Mouse (Mus musculus) kidney, embryonic 14.5 days (tissue): Measurements from ENCODE around the gene Upk2. TPM values are rescaled to one million over a fixed set of nuclear protein-coding genes. Genes with fewer than 3 reads are reported as not detected.
"Not testable (repeated sequence)": the region's sequence is repeated elsewhere in the genome, so short reads cannot be mapped to it uniquely, and the experiment has no call there.

Experiments
- ATAC-seq: fragments of 200-750 bp; cut with Nextera tagmentation; 2 replicates; pipeline ENCODE4 v1.8.0; 2017; ENCODE audit warnings: moderate number of reproducible peaks, mild to moderate bottlenecking, moderate TSS enrichment, moderate library complexity; ENCODE audit not compliant: low FRiP score, low TSS enrichment
- H3K27ac ChIP-seq: fragments of 300-500 bp; sonication (generic); 2 replicates; pipeline ENCODE4 v1.5.1; 2014; ENCODE audit warnings: low read depth, mild to moderate bottlenecking, low read length, moderate library complexity, mixed read lengths
- H3K27me3 ChIP-seq: fragments of 300-500 bp; sonication (generic); 2 replicates; pipeline ENCODE4 v1.6.1; 2014; ENCODE audit warnings: mild to moderate bottlenecking, low read length; ENCODE audit not compliant: control insufficient read depth, insufficient read depth
- H3K36me3 ChIP-seq: fragments of 300-500 bp; sonication (generic); 2 replicates; pipeline ENCODE4 v1.6.1; 2014; ENCODE audit warnings: low read length, mixed read lengths; ENCODE audit not compliant: control insufficient read depth, insufficient read depth
- H3K4me1 ChIP-seq: fragments of 300-500 bp; sonication (generic); 2 replicates; pipeline ENCODE4 v1.6.1; 2014; ENCODE audit warnings: low read length, mixed read lengths; ENCODE audit not compliant: control insufficient read depth, insufficient read depth
- H3K4me2 ChIP-seq: fragments of 300-500 bp; sonication (generic); replicated peaks from 2 replicates; pipeline ENCODE4 v1.6.1; 2014; ENCODE audit warnings: low read depth, mild to moderate bottlenecking, low read length
- H3K4me3 ChIP-seq: fragments of 300-500 bp; sonication (generic); 2 replicates; pipeline ENCODE4 v1.5.1; 2014; ENCODE audit warnings: mild to moderate bottlenecking, low read length
- H3K9ac ChIP-seq: fragments of 300-500 bp; sonication (generic); 2 replicates; pipeline ENCODE4 v1.6.1; 2014; ENCODE audit warnings: low read depth, mild to moderate bottlenecking, low read length, moderate library complexity
- H3K9me3 ChIP-seq: fragments of 300-500 bp; sonication (generic); 2 replicates; pipeline ENCODE4 v1.6.1; 2016; ENCODE audit warnings: low read length; ENCODE audit not compliant: control insufficient read depth
- WGBS: fragments of 180-500 bp; shearing (Covaris S2); extraction: QIAGEN DNeasy Blood & Tissue Kit; methylation state at CpG from one replicate; pipeline ENCODE4 v1.1.7; 2014; 5-methylcytosine and 5-hydroxymethylcytosine counted together
- polyA plus RNA-seq: library from polyadenylated mRNA; unstranded; fragments of >200 nt; fragmentation: Nextera tagmentation; extraction: Ambion mirVana; gene quantifications from 2 replicates; pipeline ENCODE4 v1.2.1, GENCODE M21; 2014

Upk2 gene
- polyA plus RNA-seq, 1 experiment from 2014 or later, result 0.39 TPM

- H3K36me3 ChIP-seq, result no peaks in the 10 kb centered on the region
- H3K9me3 ChIP-seq, result no peaks in the 10 kb centered on the region
- H3K27me3 ChIP-seq, result no peaks in the 10 kb centered on the region
- no peak overlapping the region for H3K9ac ChIP-seq
- ATAC-seq, result peak; percentile 87
- H3K4me3 ChIP-seq, result no peak overlapping the region
- peaks cover 3% of the 10 kb centered on the region; the same call in 1 of the 2 replicates for H3K4me1 ChIP-seq
- WGBS, result 8% methylated on average over 14 of the region's 14 CpGs
- no peak overlapping the region for H3K27ac ChIP-seq
- H3K4me2 ChIP-seq, result no peak overlapping the region
Measured at GRCm38 (mm10) chr9:44454132-44454890, 465 bp downstream of the Upk2 start.

DNA sequence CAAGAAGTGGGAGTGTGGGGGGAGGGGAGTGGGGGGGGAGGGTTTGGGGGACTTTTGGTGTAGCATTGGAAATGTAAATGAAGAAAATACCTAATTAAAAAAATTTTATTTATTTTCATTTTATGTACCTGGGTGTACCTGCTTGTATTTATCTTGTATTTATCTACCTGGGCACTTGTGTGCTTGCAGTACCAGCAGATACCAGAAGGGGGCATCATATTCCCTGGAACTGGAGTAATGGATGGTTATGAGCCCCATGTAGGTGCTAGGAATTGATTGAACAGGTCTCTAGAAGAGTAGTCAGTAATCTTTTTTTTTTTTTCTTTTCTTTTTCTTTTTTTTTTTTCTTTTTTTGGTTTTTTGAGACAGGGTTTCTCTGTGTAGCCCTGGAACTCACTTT lies 4.4 kb downstream of the Upk2 start:
- Histone ChIP-seq H3K36me3 (no peaks in the 10 kb centered on the region), H3K4me1 (no peaks in the 10 kb centered on the region), H3K4me2 (no peak overlapping the region), H3K27me3 (no peaks in the 10 kb centered on the region), H3K9me3 (no peaks in the 10 kb centered on the region), H3K4me3 (no peak overlapping the region), H3K9ac (no peak overlapping the region), H3K27ac (no peak overlapping the region)
- no peak for ATAC-seq

DNA sequence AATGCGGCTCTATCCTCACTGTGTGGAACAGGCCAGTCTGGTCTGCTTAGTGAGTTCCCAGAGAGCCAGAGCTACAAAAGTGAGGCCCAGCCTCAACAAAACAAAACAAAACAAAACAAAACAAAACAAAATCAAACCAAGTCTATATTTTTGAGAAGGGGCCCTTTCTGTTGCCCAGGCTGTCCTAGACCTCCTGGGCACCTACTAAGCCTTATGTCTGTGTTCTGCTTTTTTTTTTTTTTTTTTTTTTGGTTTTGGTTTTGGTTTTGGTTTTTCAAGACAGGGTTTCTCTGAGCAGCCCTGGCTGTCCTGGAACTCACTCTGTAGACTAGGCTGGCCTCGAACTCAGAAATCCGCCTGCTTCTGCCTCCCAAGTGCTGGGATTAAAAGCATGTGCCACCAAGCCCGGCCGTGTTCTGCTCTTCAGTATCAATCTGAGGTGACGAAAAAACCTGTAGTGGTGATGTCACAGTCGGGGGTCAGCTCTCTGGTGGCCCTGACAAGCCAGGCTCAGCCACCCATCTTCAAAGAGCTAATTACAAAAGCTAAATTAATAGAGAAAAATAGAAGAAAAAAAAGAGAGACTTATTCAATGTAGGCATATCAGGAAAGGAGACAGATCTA lies 10.3 kb downstream of the Upk2 start:
- H3K9ac ChIP-seq, H3K4me3 ChIP-seq, H3K9me3 ChIP-seq, H3K36me3 ChIP-seq, H3K4me2 ChIP-seq, H3K4me1 ChIP-seq, H3K27ac ChIP-seq, H3K27me3 ChIP-seq, ATAC-seq: not testable (repeated sequence)
- 89% methylated on average over 7 of the region's 7 CpGs for WGBS

DNA sequence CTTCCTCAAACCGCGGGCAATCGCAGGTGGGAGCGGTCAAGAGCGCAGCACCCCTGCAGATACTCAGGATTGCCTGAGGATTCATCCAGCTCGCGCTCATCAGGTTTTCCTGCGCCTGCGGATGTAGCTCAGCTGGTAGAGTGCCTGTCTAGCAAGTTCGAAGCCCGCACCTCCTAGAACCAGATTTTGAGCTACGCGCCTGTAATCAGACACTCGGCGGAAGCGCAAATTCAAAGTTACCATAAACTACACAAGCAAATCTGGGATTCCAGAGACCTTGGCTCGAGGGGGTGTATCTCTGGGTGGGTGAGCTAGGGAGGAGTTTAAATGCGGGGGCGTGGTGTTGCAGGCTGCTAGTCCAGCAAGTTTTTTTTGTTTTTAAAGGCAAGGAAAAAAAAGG lies 13.8 kb downstream of the Upk2 start, which contains the start of gene Foxr1:
Gene Foxr1 (minus strand): TSS at position 176 of the 400 bp plus-strand sequence.
- H3K4me3 ChIP-seq, result no peak within 1 kb of the TSS
- H3K4me2 ChIP-seq, result no peak within 1 kb of the TSS
- no peak within 1 kb of the TSS for H3K9ac ChIP-seq
- no peaks in the 10 kb centered on the region for H3K36me3 ChIP-seq
- ATAC-seq, result no peak
- 85% methylated on average over 19 of the region's 19 CpGs for WGBS
- H3K9me3 ChIP-seq, result no peaks in the 10 kb centered on the region
- H3K27ac ChIP-seq, result no peak within 1 kb of the TSS
- H3K4me1 ChIP-seq, result no peaks in the 10 kb centered on the region
- H3K27me3 ChIP-seq, result no peaks in the 10 kb centered on the region

DNA sequence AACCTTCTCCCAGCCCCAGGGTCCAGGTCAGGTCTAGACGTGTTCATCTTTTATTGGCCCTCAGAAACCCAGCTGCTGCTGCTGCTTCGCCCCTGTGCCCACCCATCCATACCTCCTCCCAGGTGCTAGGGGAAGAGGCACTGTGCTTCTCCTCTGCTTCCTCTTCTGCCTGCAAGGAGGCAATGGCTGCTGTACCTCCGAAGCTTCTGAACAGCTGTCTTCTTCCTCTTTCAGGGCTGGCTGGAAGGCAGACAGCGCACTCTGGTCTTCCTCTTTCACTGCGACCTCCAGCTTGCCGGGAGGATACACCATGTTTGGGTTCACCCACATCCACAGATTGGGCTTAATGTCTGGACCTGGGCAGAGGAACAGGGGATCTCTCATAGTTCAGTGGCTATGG lies 19.0 kb downstream of the Upk2 start:
- H3K9ac ChIP-seq, result no peak overlapping the region
- no peak overlapping the region for H3K4me3 ChIP-seq
- no peaks in the 10 kb centered on the region for H3K36me3 ChIP-seq
- no peak overlapping the region for H3K27ac ChIP-seq
- H3K9me3 ChIP-seq, result no peaks in the 10 kb centered on the region
- ATAC-seq, result no peak
- no peak overlapping the region for H3K4me2 ChIP-seq
- H3K27me3 ChIP-seq, result no peaks in the 10 kb centered on the region
- no peaks in the 10 kb centered on the region for H3K4me1 ChIP-seq
- WGBS, result 85% methylated on average over 6 of the region's 6 CpGs

DNA sequence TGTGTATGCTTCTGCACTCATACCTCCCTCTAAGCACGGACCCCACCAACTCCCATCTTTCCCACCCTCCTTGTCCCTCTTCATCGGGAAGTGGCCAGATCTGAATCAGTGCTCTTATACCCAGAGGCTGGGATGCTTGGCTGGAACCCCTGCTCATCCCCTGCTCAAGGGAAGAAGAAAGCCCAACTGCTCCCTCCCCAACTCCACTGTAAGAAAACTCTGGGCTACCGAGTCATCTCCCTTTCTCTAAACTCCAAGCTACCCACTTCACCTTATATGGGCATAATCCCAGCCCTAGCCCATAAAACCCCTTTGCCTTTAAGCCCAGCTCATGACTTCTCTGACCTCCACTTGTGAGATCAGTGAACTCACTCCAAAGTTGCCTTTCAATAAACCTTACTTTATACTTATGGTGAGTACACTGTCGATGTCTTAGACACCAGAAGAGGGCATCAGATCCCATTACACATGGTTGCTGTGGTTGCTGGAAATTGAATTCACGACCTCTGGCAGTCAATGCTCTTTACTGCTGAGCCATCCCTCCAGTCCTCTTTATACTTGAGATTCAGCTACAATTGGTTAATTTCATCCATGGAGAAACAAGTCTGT lies 22.1 kb downstream of the Upk2 start:
- WGBS, result 37% methylated on average over 5 of the region's 5 CpGs
- ATAC-seq, result no peak
- H3K4me2 ChIP-seq, result no peak overlapping the region

GRCm38 (mm10) chr9:44423576-44423975 lies 31.2 kb downstream of the Upk2 start:
- Histone ChIP-seq H3K4me3 (no peak overlapping the region), H3K9me3 (no peaks in the 10 kb centered on the region), H3K27ac (no peak overlapping the region), H3K9ac (no peak overlapping the region), H3K4me1 (no peaks in the 10 kb centered on the region), H3K27me3 (no peaks in the 10 kb centered on the region), H3K36me3 (no peaks in the 10 kb centered on the region), H3K4me2 (no peak overlapping the region)
- no peak for ATAC-seq
- WGBS, result 87% methylated on average over 4 of the region's 4 CpGs

More for the DNA sequence above, 22.1 kb downstream of the Upk2 start:
- Histone ChIP-seq H3K4me3 (no peak overlapping the region), H3K36me3 (no peaks in the 10 kb centered on the region), H3K27ac (no peak overlapping the region), H3K27me3 (no peaks in the 10 kb centered on the region), H3K9ac (no peak overlapping the region), H3K9me3 (no peaks in the 10 kb centered on the region), H3K4me1 (no peaks in the 10 kb centered on the region)

DNA sequence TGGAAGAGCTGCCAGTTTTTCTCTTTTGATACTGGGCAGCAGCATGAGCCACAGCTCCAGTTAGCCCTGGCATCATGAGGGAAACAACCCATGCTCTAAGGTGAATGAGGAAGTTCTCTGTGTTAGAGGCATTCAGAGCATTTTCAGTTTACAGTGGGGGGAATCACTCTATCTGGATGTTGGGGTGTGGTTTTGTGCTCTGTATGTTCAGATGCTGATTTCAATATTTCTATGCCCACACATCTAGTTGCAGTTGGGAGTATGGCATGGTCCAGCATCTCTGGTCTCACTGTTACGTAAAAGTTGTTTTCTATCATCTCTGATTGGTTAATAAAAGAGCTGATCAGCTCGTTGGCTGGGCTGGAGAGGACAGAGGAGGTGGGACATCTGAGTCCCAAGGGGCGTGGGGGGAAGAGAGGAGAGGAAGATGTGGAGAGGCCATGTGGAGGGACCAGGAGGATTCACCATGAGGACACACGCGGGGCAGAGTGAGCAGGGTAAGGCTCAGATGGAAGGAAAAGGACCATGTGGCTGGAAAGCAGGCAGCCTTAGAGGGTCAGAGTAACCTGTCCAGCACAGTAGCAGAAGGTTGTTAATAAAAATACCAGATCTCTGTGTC lies 34.4 kb downstream of the Upk2 start:
- Histone ChIP-seq H3K36me3 (no peaks in the 10 kb centered on the region; the same call in 1 of the 2 replicates), H3K9ac (no peak overlapping the region)
- 73% methylated on average over 5 of the region's 5 CpGs for WGBS

DNA sequence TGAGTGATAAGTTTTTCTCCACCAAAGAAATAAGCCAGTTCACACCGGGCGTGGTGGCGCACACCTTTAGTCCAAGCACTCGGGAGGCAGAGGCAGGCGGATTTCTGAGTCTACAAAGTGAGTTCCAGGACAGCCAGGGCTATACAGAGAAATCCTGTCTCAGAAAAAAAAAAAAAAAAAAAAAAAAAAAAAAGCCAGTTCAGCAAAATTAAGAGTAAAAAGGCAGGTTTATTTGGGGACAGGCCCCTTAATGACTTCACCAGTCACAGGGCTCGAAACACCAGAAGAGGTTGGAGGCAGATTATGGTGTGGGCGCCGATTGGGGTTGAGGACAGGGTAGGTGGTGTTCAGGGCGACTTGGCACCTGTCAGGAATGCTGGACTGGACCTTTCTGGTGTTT lies 35.0 kb downstream of the Upk2 start:
- H3K27ac ChIP-seq, H3K4me1 ChIP-seq, H3K36me3 ChIP-seq, ATAC-seq, H3K4me2 ChIP-seq, H3K27me3 ChIP-seq, H3K9me3 ChIP-seq, H3K9ac ChIP-seq, H3K4me3 ChIP-seq: not testable (repeated sequence)
- WGBS, result 96% methylated on average over 9 of the region's 9 CpGs

More for the DNA sequence above, 34.4 kb downstream of the Upk2 start:
- Histone ChIP-seq H3K27ac (no peak overlapping the region), H3K4me3 (no peak overlapping the region), H3K4me1 (peaks cover 5% of the 10 kb centered on the region; the same call in 1 of the 2 replicates), H3K4me2 (no peak overlapping the region), H3K27me3 (no peaks in the 10 kb centered on the region), H3K9me3 (no peaks in the 10 kb centered on the region)
- no peak for ATAC-seq
